Mouse (Mus musculus) CD4-positive naive resting alpha-beta T cell, adult 57 days (primary cell): Measurements from ENCODE around the gene Dhcr24. TPM values are rescaled to one million over a fixed set of nuclear protein-coding genes. Genes with fewer than 3 reads are reported as not detected.

Experiments
- total RNA-seq: library from RNA; stranded (reverse); gene quantifications from one replicate; pipeline ENCODE4 v1.2.4, GENCODE M21; 2023

Gene Dhcr24
- 23.4 TPM for total RNA-seq

DNA sequence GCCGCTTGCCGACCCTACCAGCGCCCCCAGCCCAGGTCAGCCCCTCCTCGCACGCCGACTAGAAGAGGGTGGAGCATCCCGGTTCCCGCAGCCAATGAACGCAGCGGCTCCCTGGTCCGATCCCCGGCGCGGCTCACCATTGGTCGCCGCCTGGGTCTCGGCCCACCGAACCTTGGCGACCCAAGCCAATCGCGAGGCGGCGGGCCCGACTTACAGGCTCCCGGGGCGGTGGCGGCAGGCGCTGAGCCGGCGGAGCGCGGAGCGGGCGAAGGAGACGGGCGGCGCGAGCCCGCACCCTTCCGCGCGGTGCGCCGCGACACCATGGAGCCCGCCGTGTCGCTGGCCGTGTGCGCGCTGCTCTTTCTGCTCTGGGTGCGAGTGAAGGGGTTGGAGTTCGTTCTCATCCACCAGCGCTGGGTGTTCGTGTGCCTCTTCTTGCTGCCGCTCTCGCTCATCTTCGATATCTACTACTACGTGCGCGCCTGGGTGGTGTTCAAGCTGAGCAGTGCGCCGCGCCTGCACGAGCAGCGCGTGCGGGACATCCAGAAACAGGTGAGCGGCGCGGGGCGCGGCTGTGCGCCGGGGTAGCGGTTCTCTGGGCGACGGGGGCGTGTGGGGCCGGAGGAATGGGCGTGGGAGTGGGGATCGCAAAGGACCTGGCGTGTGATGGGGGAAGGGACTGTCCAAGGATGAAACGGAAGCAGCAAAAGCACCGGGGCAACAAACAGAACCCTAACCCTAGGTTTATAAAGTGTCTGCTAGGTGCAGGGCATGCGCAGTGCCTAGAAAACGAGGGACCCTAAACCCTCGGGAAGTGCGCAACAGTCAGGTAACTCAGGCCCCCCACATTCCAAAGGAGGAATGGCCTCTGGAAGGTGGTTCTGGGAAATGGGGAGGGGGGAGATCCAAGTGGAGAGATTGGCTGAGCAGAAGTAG lies at the start of gene Dhcr24:
Dhcr24 (plus strand) TSS at position 193 of the 936 bp plus-strand sequence.

DNA sequence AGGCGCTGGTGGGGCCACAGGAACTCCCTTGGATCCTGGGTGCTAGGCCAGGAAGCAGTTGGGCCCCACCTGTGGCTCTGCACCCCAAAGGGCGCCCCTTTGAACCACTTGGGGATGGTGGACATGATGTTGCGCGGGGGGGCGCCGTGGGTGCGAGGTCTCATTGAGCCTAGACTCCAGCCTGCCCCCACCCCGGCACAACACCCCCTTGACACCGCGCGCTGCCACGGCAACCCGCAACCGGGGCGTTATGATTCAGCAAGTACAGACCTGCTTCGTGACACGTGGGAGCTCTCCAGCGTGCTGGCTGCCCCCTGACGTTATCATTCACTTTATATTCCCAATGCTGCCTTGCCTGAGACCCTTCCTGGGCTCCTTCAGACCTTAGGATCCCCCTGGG lies 56.2 kb downstream of the Dhcr24 start, which contains the start of gene Lexm:
Lexm (minus strand) TSS at position 186 of the 400 bp plus-strand sequence.

DNA sequence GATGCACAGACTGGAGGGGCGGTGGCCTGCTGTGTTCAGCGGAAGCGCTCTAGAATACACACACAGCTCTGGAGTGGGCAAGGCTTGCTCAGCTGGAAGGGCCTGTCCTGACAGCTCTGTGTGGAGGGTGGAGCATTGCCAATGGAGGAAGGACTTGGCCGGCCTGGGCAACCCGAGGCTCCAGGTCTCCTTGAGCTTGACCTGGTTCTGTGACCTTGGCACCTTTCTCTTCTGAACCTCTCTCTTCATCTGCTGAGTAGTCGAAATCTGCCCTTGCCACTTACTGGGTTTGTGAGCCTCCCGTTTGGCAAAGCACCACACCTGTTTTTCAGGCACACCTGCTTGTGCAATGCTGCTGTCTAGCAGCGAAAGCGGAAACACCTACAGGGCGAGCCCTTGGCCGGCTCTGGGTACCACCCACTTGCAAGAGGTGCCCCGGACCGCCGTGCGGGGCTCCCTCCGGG lies 61.2 kb downstream of the Dhcr24 start, which contains the start of gene Ttc22:
Ttc22 (plus strand) TSS at position 403 of the 464 bp plus-strand sequence.

Other genes starting within 250 kb of the Dhcr24 start
- 90.3 TPM for gene Usp24, start 244.8 kb upstream of the Dhcr24 start, total RNA-seq
- not detected for gene Pcsk9, start 96.7 kb upstream of the Dhcr24 start, total RNA-seq
- not detected for gene Bsnd, start 68.8 kb upstream of the Dhcr24 start, total RNA-seq
- not detected for gene Lexm, start 56.2 kb downstream of the Dhcr24 start, total RNA-seq
- gene Ttc22, start 61.4 kb downstream of the Dhcr24 start, total RNA-seq, result not detected
- 6.8 TPM for gene Pars2, start 90.0 kb downstream of the Dhcr24 start, total RNA-seq
- 38.4 TPM for gene Ttc4, start 117.9 kb downstream of the Dhcr24 start, total RNA-seq
- not detected for gene Mroh7, start 169.9 kb downstream of the Dhcr24 start, total RNA-seq
- not detected for gene Fam151a, start 172.9 kb downstream of the Dhcr24 start, total RNA-seq
- 2.7 TPM for gene Acot11, start 244.0 kb downstream of the Dhcr24 start, total RNA-seq